Mouse (Mus musculus): ENCODE measurements around the gene Gm5737. TPM values are rescaled to one million over a fixed set of nuclear protein-coding genes. Genes with fewer than 3 reads are reported as not detected.

Gene Gm5737
- total RNA-seq (2022) = not detected

- DNase-seq (ENCODE audit: low spot score) = no peak
Observed at GRCm38 (mm10) chr7:120811834-120812415, at the start of gene Gm5737. Gene Gm5737, plus strand, starts transcription at chr7:120812365.

DNA sequence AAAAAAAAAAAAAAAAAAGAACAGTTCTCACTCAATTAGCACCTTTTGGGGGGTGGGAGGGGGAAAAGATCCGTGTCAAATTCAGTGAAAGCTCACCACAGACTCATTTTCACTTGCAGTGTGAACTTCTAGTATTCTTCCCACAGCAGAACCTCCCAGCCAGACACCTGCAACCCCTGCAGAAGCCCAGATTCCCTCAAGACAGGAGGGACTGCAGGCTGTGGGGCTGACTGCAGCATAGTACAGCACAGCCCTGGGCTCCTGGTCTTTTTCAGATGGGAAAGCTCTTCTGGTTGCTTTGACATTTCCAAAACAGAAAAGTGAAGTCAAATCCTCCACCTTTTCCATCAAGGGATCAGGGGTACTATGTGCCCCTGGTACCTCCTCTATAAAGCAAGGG is 44.8 kb upstream of the Gm5737 start:
- no peak for DNase-seq (ENCODE audit: low spot score)

DNA sequence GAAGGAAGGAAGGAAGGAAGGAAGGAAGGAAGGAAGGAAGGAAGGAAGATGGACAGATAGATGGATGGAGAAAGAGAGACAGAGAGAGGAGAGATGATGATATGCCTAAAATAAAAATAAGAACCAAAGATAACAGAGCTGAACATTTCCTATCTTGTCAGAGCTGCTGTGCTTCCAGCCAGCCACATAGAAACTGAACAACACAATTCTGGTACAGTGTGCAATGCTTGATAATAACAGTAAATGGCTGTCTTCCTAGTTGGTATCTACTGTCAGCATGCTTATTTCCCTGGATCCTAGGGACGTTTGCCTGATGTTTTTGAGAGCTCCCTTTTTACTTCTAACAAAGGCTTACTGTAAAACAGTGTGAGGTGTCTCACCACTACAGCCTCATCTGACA is 40.8 kb upstream of the Gm5737 start:
- no peak for DNase-seq (ENCODE audit: low spot score)

DNA sequence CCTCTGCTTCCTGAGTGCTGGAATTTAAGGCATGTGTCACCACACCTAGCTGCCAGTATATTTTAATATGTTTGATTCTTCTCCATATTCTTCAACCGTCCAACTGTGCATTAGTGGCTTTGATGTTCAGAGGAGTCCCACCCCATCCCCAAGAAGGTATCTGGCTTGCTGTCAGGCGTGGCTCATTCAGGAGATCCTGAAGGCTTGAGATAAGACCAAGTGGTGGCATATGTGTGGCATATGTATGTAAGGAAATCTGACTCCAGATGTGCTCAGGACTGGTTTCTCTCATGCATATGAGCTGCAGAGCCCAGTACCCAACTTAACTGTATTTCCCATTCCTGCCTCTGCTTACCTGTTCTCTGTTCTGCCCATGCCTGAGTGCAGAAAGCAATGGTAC is 34.2 kb upstream of the Gm5737 start:
- no peak for DNase-seq (ENCODE audit: low spot score)

GRCm38 (mm10) chr7:120795544-120795943 is 16.6 kb upstream of the Gm5737 start:
- peak; percentile 3 for DNase-seq (ENCODE audit: low spot score)

GRCm38 (mm10) chr7:120796369-120796768 is 15.8 kb upstream of the Gm5737 start:
- peak; percentile 16 for DNase-seq (ENCODE audit: low spot score)

DNA sequence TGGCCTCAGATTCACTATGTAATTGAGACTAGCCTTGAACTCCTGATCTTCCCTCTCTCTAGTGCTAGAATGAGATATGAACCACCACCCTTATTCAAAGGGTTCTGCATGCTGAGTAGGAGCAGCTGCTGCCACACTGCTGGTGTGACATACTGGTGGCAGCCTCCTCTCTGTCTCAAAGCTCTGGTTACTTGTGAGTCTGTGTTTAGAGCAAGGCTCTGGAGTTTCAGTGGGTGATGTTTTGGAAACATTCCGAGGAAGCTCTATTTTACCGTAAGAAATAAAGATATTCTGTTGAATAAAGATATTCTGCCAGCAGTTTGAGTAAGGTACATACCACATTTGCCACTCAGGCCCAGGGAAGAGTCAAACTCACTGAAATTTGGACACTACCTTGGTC is 8.9 kb upstream of the Gm5737 start:
- DNase-seq (ENCODE audit: low spot score) = no peak

GRCm38 (mm10) chr7:120809705-120810104 is 2.5 kb upstream of the Gm5737 start:
- no peak for DNase-seq (ENCODE audit: low spot score)

DNA sequence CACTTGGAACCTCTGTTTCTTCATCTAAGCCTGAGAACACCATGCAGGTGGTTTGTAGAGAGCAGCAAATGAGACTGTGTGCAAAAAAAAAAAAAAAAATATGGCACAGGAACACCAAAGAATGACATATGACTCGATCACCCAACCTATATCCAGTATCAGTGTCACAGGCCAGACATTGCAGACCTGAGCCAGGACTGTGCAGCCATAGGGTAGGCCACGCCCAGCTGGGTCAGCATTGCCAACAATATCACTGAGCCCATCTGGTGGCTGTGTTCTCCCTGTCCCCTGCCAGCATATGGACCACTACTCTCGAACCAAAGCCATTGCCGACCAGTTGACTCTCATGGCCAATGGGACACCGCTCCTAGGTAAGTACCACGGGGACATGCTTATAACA is 5.4 kb downstream of the Gm5737 start:
- DNase-seq (ENCODE audit: low spot score) = no peak

GRCm38 (mm10) chr7:120819386-120819785 is 7.2 kb downstream of the Gm5737 start:
- DNase-seq (ENCODE audit: low spot score) = no peak

DNA sequence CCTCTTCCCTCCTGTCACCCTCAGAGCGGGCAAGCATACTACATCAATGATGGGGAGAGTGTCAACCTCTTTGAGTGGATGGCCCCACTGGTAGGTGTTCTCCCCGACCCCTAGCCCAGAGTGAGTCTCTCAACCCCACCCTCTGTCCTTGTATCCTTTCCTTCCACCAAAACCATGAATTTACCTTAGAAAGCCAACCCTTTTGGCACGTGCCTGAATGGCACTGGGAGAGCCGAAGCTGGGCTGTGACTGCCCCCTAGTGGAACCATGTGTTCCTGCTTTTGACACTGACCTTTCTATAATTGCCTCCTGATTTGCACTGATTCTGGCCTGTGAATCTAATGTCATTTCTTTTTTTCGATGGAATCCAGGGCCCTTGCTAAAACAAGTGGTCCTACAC is 11.1 kb downstream of the Gm5737 start:
- peak; percentile 68 for DNase-seq (ENCODE audit: low spot score)

DNA sequence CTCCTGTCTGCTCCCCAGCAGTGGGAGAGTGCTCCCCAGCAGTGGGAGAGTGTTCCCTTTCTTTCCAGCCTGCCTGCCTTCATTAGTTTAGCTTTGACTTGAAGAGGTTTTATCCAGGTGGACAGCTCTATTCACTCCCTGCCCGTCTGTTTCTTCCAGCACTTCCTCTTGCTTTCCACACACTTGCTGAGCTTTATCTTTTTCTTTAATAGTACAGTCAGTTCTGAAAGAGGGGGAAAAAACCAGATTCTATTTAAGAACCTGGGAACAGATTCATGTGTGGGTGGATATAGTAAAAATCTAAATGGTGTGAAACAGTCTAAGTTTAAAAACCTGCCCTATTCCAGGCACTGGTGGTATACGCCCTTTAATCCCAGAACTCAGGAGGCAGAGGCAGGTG is 12.9 kb downstream of the Gm5737 start:
- DNase-seq (ENCODE audit: low spot score) = no peak

- DNase-seq (ENCODE audit: low spot score) = no peak
Observed at GRCm38 (mm10) chr7:120826408-120826807, 14.2 kb downstream of the Gm5737 start.

GRCm38 (mm10) chr7:120830431-120831381 is 18.5 kb downstream of the Gm5737 start:
- peak; percentile 79 for DNase-seq (ENCODE audit: low spot score)

- DNase-seq (ENCODE audit: low spot score) = no peak
Observed at GRCm38 (mm10) chr7:120834426-120834825, 22.3 kb downstream of the Gm5737 start.

GRCm38 (mm10) chr7:120834863-120835372 is 22.8 kb downstream of the Gm5737 start:
- peak; percentile 79 for DNase-seq (ENCODE audit: low spot score)

DNA sequence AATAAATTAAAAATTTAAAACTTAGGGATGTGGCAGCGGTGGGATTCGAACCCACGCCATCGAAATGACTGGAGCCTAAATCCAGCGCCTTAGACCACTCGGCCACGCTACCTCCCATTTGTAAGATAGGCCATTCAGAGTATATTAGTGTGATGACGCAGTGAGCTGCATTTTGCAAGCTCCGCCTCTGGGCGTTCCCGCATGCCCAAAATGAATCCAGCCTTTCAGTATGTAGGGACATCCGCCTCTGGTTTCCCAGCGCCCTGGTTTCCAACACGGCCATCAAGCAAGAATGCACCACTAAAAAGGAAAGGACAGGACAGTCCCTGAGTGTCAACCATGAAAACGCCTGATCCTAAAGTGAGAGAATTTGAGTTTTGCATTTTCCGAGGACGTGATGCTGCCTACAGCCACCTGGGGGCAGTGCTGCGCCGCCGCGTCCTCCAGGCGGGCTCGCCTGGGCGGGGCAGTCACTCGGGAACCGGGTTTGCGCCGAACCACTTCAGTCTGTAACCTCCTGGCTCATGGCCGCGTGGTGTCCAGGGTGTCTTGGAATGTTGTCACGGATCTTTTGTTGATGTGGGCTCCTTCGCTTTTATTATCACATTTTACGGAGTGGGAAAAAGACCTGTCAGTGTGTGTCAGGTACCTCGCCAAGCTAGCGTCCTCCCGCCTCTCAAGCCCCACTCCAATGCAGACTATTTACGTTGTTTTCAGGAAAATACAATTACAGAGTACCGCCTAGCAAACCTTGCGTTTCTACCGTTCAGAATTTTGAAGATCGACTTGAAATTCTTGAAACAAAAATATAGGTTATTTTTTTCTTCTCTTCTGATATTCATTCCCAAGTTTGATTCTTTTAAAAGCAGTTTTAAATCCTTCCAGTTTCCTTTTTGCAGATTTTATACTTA is 23.5 kb downstream of the Gm5737 start:
- DNase-seq (ENCODE audit: low spot score) = peak; percentile 99

DNA sequence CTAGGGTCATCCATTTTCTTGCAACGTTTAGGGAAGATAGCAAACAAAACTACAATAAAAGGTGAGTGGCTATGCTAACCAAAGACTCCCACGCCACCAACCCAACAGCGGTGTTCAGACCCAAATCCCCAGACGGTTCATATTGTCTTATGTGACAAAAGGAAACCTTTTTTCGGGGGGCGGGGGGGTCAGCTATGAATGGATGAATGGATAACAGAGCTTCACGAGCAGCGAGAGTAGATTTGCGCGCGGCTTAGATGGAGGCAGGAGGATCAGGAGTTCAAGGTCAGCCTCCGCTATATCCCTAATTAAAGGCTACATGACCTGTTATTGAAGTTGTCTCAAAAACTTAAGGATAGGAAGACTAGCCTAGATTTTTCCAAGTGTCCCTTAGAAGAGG is 24.2 kb downstream of the Gm5737 start:
- DNase-seq (ENCODE audit: low spot score) = no peak

- DNase-seq (ENCODE audit: low spot score) = no peak
Observed at GRCm38 (mm10) chr7:120838436-120839160, 26.4 kb downstream of the Gm5737 start.

DNA sequence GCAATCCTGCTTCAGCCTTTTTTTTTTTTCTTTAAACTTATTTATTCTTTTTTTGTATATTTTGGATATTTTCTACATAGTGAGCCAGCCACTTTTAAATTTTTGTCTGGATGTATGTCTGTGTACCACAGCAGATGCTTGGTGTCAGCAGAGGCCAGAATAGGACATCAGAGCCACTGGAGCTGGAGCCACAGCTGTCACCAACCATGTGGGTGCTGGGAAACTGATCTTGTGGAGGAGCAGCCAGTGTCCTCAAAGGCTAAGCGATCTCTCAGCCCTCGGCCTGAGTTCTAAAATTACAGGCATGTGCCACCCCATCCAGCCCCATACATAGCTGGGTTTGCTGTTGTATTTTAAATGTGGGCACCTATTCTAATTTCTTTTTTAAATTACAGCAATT is 27.6 kb downstream of the Gm5737 start:
- DNase-seq (ENCODE audit: low spot score) = no peak

Data from heart, adult 8-10 months (tissue).